Mouse (Mus musculus): ENCODE data around the gene Fam102a. TPM values are rescaled to one million over a fixed set of nuclear protein-coding genes. Genes with fewer than 3 reads are reported as not detected.
"Not testable (repeated sequence)": the region's sequence is repeated elsewhere in the genome, so short reads cannot be mapped to it uniquely, and the experiment has no call there.

The Fam102a gene
- 8.4 and 8.9 TPM in 2 replicates for polyA plus RNA-seq (2015; fragmentation: Nextera tagmentation; extraction: Ambion mirVana)

- peak; percentile 98 for DNase-seq (ENCODE audit: low spot score)
These were observed at the start of gene Fam102a for GRCm38 (mm10) chr2:32534733-32535471. Gene Fam102a (plus strand): TSS chr2:32535332.

- DNase-seq (ENCODE audit: low spot score) = no peak
These were observed 49.4 kb upstream of the Fam102a start for GRCm38 (mm10) chr2:32485751-32486150.

- no peak for DNase-seq (ENCODE audit: low spot score)
These were observed 49.0 kb upstream of the Fam102a start for GRCm38 (mm10) chr2:32486155-32486554.

- peak; percentile 92 for DNase-seq (ENCODE audit: low spot score)
These were observed 48.0 kb upstream of the Fam102a start for GRCm38 (mm10) chr2:32487124-32487623.

GRCm38 (mm10) chr2:32488679-32489078 lies 46.5 kb upstream of the Fam102a start:
- DNase-seq (ENCODE audit: low spot score) = peak; percentile 90

- not testable (repeated sequence) for DNase-seq (ENCODE audit: low spot score)
These were observed 44.4 kb upstream of the Fam102a start for GRCm38 (mm10) chr2:32490730-32491129.

- no peak for DNase-seq (ENCODE audit: low spot score)
These were observed 42.5 kb upstream of the Fam102a start for GRCm38 (mm10) chr2:32492661-32493060.

- peak; percentile 89 for DNase-seq (ENCODE audit: low spot score)
These were observed 41.8 kb upstream of the Fam102a start for GRCm38 (mm10) chr2:32493301-32493701.

- DNase-seq (ENCODE audit: low spot score) = no peak
These were observed 40.6 kb upstream of the Fam102a start for GRCm38 (mm10) chr2:32494522-32494921.

GRCm38 (mm10) chr2:32495185-32495726 lies 39.9 kb upstream of the Fam102a start:
- DNase-seq (ENCODE audit: low spot score) = peak; percentile 97

- DNase-seq (ENCODE audit: low spot score) = peak; percentile 71
These were observed 38.9 kb upstream of the Fam102a start for GRCm38 (mm10) chr2:32496190-32496589.

GRCm38 (mm10) chr2:32499365-32499764 lies 35.8 kb upstream of the Fam102a start:
- no peak for DNase-seq (ENCODE audit: low spot score)

GRCm38 (mm10) chr2:32500461-32500860 lies 34.7 kb upstream of the Fam102a start:
- DNase-seq (ENCODE audit: low spot score) = peak; percentile 57

- no peak for DNase-seq (ENCODE audit: low spot score)
These were observed 33.3 kb upstream of the Fam102a start for GRCm38 (mm10) chr2:32501754-32502324.

- DNase-seq (ENCODE audit: low spot score) = no peak
These were observed 32.3 kb upstream of the Fam102a start for GRCm38 (mm10) chr2:32502843-32503242.

- DNase-seq (ENCODE audit: low spot score) = no peak
These were observed 31.5 kb upstream of the Fam102a start for GRCm38 (mm10) chr2:32503588-32503987.

- DNase-seq (ENCODE audit: low spot score) = no peak
These were observed 29.6 kb upstream of the Fam102a start for GRCm38 (mm10) chr2:32505536-32505935.

- DNase-seq (ENCODE audit: low spot score) = no peak
These were observed 28.2 kb upstream of the Fam102a start for GRCm38 (mm10) chr2:32506673-32507668.

- DNase-seq (ENCODE audit: low spot score) = no peak
These were observed 27.2 kb upstream of the Fam102a start for GRCm38 (mm10) chr2:32507906-32508305.

- DNase-seq (ENCODE audit: low spot score) = peak; percentile 45
These were observed 25.8 kb upstream of the Fam102a start for GRCm38 (mm10) chr2:32509287-32509686.

GRCm38 (mm10) chr2:32509896-32510295 lies 25.2 kb upstream of the Fam102a start:
- DNase-seq (ENCODE audit: low spot score) = no peak
